Mouse (Mus musculus): Measurements from ENCODE around the gene Pkd1l1.

- TF ChIP-seq CTCF (IDR thresholded peaks at IDR 0.05; ENCODE audit: control insufficient read depth, insufficient read depth, insufficient replicate concordance, low read depth, low read length), result no peak
- no peak for TF ChIP-seq POLR2A (IDR thresholded peaks at IDR 0.05; ENCODE audit: control insufficient read depth, low read depth, low read length)
These were observed 113.2 kb downstream of the Pkd1l1 start for GRCm38 (mm10) chr11:8859868-8860267.

All from testis, adult 2 months (tissue).